Mouse (Mus musculus): ENCODE measurements around the gene Gm10912. TPM values are rescaled to one million over a fixed set of nuclear protein-coding genes. Genes with fewer than 3 reads are reported as not detected.

The Gm10912 gene
- polyA plus RNA-seq, 1 experiment from 2014 or later = not detected

DNA sequence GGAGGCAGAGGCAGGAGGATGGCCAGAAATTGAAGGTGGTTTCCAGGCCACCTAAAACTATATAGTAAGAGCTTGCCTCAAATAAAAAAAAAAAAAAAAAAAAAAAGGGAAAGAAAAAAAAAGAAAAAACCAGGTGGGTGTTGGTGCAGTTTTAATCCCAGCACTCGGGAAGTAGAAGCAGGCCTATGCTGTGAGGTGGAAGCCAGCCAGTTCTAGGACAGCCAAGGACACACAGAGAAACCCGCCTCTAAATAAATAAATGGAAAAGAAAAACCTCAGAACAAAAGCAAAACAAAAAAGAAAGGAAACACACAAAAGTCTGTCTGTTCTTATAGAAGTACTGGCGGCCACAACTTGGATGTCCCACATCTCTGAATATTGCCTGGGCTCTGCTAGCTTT, 49.3 kb downstream of the Gm10912 start:
- Histone ChIP-seq H3K4me2 (replicated peaks; ENCODE audit: low read depth, low read length) (no peak overlapping the region), H3K4me1 (replicated peaks; ENCODE audit: control insufficient read depth, insufficient read depth, low read length) (no peaks in the 10 kb centered on the region), H3K27me3 (ENCODE audit: control insufficient read depth, insufficient read depth, low read length) (no peaks in the 10 kb centered on the region), H3K4me3 (ENCODE audit: low read depth, low read length) (no peak overlapping the region), H3K9me3 (ENCODE audit: control insufficient read depth, low read length) (no peaks in the 10 kb centered on the region), H3K27ac (ENCODE audit: low read depth, low read length) (no peak overlapping the region), H3K9ac (ENCODE audit: low read depth, low read length) (no peak overlapping the region), H3K36me3 (ENCODE audit: control insufficient read depth, insufficient read depth, low read length) (no peaks in the 10 kb centered on the region)
- 91% methylated on average over 3 of the region's 3 CpGs for WGBS
- DNase-seq (ENCODE audit: low spot score) (no peak), ATAC-seq (ENCODE audit: low FRiP score) (no peak)

Other genes with a start within 250 kb of the Gm10912 start
- 21.3 and 23.9 TPM in 2 replicates for gene Lmo2, start 107.8 kb upstream of the Gm10912 start, polyA plus RNA-seq (2014; fragmentation: Nextera tagmentation; extraction: Ambion mirVana)
- gene Fbxo3, start 38.1 kb upstream of the Gm10912 start, polyA plus RNA-seq (2014; fragmentation: Nextera tagmentation; extraction: Ambion mirVana) = 59.9 and 61.4 TPM in 2 replicates
- 1.9 and 2.5 TPM in 2 replicates for gene 4931422A03Rik, start 37.5 kb upstream of the Gm10912 start, polyA plus RNA-seq (2014; fragmentation: Nextera tagmentation; extraction: Ambion mirVana)
- gene Gm10799, start 2.7 kb downstream of the Gm10912 start, polyA plus RNA-seq (2014; fragmentation: Nextera tagmentation; extraction: Ambion mirVana) = not detected in 2 replicates
- 4.3 and 4.8 TPM in 2 replicates for gene Cd59b, start 4.0 kb downstream of the Gm10912 start, polyA plus RNA-seq (2014; fragmentation: Nextera tagmentation; extraction: Ambion mirVana)
- 31.7 and 32.3 TPM in 2 replicates for gene Cd59a, start 30.0 kb downstream of the Gm10912 start, polyA plus RNA-seq (2014; fragmentation: Nextera tagmentation; extraction: Ambion mirVana)
- 0.18 TPM in 1 of 2 replicates, not detected in the other for gene A930018P22Rik, start 56.9 kb downstream of the Gm10912 start, polyA plus RNA-seq (2014; fragmentation: Nextera tagmentation; extraction: Ambion mirVana)